ENCODE assay signal across 20 mouse cellular contexts in the genomic region with DNA sequence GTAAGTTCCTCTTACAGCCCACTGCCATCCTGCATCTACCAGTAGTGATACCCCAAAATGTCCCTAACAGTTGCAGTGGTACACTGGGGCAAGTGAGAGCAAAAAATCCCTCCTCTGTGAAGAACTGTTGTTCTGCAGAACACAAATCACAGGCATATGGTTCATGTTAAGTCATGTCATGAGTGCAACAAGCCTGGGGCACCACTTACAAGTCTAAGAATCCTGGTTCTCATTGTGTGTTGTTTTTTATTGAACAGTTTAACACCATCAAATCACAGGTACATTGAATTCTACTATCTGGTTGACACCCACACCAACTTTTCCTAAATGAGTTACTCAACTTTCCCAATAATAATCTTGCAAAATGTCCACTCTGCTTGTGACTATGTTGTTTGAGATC.
DNase-seq lines count a peak whose midpoint lies in the region; ATAC-seq lines count a peak whose summit lies in the region.
"Had no signal": no experiment of that assay in that cellular context is flagged by ENCODE, and none has a peak within 500 bp of the region (broad histone marks: within the 10 kb centered on the region; RNA-seq: fewer than 3 reads in every experiment).

No protein-coding gene starts in this region.

- H3K4me3 ChIP-seq in embryonic facial prominence, embryonic 11.5 days (ENCODE audit: low read depth, low read length): no peak overlapping the region
- no peak overlapping the region for H3K4me3 ChIP-seq in embryonic facial prominence, embryonic 10.5 days
- no peak overlapping the region for H3K4me3 ChIP-seq in embryonic facial prominence, embryonic 14.5 days (ENCODE audit: low read depth, low read length)
- no peak overlapping the region for H3K4me3 ChIP-seq in limb, embryonic 10.5 days
- no peak overlapping the region for H3K4me3 ChIP-seq in intestine, embryonic 16.5 days (ENCODE audit: low read length)
- H3K4me3 ChIP-seq: forebrain, embryonic 13.5 days had no signal

- ATAC-seq in embryonic facial prominence, embryonic 11.5 days (replicated peaks; ENCODE audit: insufficient number of reproducible peaks, low FRiP score, low TSS enrichment, low read depth): no peak
- ATAC-seq in embryonic facial prominence, embryonic 14.5 days (ENCODE audit: low read depth): no peak
- no peak for ATAC-seq in intestine, embryonic 16.5 days
- ATAC-seq: activated CD4-positive, CD25-positive, alpha-beta regulatory T cell, adult 4 months; forebrain, embryonic 13.5 days; forebrain, embryonic 16.5 days had no signal

- H3K27ac ChIP-seq in embryonic facial prominence, embryonic 11.5 days (replicated peaks; ENCODE audit: low read depth, low read length): no peak overlapping the region
- no peak overlapping the region for H3K27ac ChIP-seq in embryonic facial prominence, embryonic 10.5 days (replicated peaks)
- 0 out of 2 replicates have a peak overlapping the region, but pooled peaks have one; percentile 4 for H3K27ac ChIP-seq in embryonic facial prominence, embryonic 14.5 days (replicated peaks; ENCODE audit: low read depth, low read length)
- no peak overlapping the region for H3K27ac ChIP-seq in limb, embryonic 10.5 days
- H3K27ac ChIP-seq in intestine, embryonic 16.5 days (ENCODE audit: low read length): no peak overlapping the region
- H3K27ac ChIP-seq: forebrain, embryonic 13.5 days had no signal

- no peaks in the 10 kb centered on the region for H3K9me3 ChIP-seq in embryonic facial prominence, embryonic 11.5 days (replicated peaks; ENCODE audit: control insufficient read depth, low read length)
- H3K9me3 ChIP-seq in embryonic facial prominence, embryonic 10.5 days: no peaks in the 10 kb centered on the region
- no peaks in the 10 kb centered on the region for H3K9me3 ChIP-seq in embryonic facial prominence, embryonic 14.5 days (ENCODE audit: control insufficient read depth, low read length)
- no peaks in the 10 kb centered on the region for H3K9me3 ChIP-seq in limb, embryonic 10.5 days (replicated peaks)
- H3K9me3 ChIP-seq in intestine, embryonic 16.5 days (ENCODE audit: control insufficient read depth, low read length): no peaks in the 10 kb centered on the region
- H3K9me3 ChIP-seq: forebrain, embryonic 13.5 days had no signal

- H3K27me3 ChIP-seq in embryonic facial prominence, embryonic 11.5 days (ENCODE audit: control insufficient read depth, insufficient read depth, low read length): no peaks in the 10 kb centered on the region
- H3K27me3 ChIP-seq in embryonic facial prominence, embryonic 10.5 days (replicated peaks; ENCODE audit: low read depth, poor library complexity, severe bottlenecking): no peaks in the 10 kb centered on the region
- no peaks in the 10 kb centered on the region for H3K27me3 ChIP-seq in embryonic facial prominence, embryonic 14.5 days (replicated peaks; ENCODE audit: control insufficient read depth, insufficient read depth, low read length)
- no peaks in the 10 kb centered on the region for H3K27me3 ChIP-seq in limb, embryonic 10.5 days (ENCODE audit: low read depth, poor library complexity, severe bottlenecking)
- no peaks in the 10 kb centered on the region for H3K27me3 ChIP-seq in intestine, embryonic 16.5 days (replicated peaks; ENCODE audit: control insufficient read depth, insufficient read depth, low read length)
- H3K27me3 ChIP-seq: forebrain, embryonic 13.5 days had no signal

- H3K4me1 ChIP-seq in embryonic facial prominence, embryonic 11.5 days (ENCODE audit: control insufficient read depth, insufficient read depth, low read length): no peaks in the 10 kb centered on the region
- H3K4me1 ChIP-seq in embryonic facial prominence, embryonic 10.5 days: peaks cover 9% of the 10 kb centered on the region; the same call in 1 of the 2 replicates
- peaks cover 5% of the 10 kb centered on the region; the same call in 1 of the 2 replicates for H3K4me1 ChIP-seq in embryonic facial prominence, embryonic 14.5 days (ENCODE audit: control insufficient read depth, insufficient read depth, low read length)
- peaks cover 11% of the 10 kb centered on the region for H3K4me1 ChIP-seq in limb, embryonic 10.5 days
- no peaks in the 10 kb centered on the region for H3K4me1 ChIP-seq in intestine, embryonic 16.5 days (ENCODE audit: control insufficient read depth, insufficient read depth, low read length)
- H3K4me1 ChIP-seq: forebrain, embryonic 13.5 days had no signal

- peak; percentile 61 for DNase-seq in embryonic facial prominence, embryonic 11.5 days (ENCODE audit: low spot score)
- no peak for DNase-seq in embryonic facial prominence, embryonic 10.5 days (ENCODE audit: low spot score)
- DNase-seq in 3T3-L1 (ENCODE audit: low read depth, low spot score): peak; percentile 55
- peak; percentile 46 for DNase-seq in embryonic facial prominence, embryonic 14.5 days (ENCODE audit: low spot score)
- peak; percentile 25 for DNase-seq in limb, embryonic 10.5 days (ENCODE audit: low spot score)
- no peak for DNase-seq in frontal cortex, postnatal 10 days (ENCODE audit: low spot score in 2 of 2)
- DNase-seq: adrenal gland, adult 8-10 months; adrenal gland, postnatal 14 days; adrenal gland, postnatal 36 days; cerebellum, adult 11 months; cerebellum, adult 18-20 months; cerebellum, adult 8-10 months; cerebellum, adult 9-11 months; cerebellum, postnatal 14 days; cerebellum, postnatal 36 days; embryo, embryonic 11 days had no signal

- H3K4me2 ChIP-seq in embryonic facial prominence, embryonic 11.5 days (ENCODE audit: low read depth, low read length): no peak overlapping the region
- H3K4me2 ChIP-seq in embryonic facial prominence, embryonic 14.5 days (ENCODE audit: low read depth, low read length): no peak overlapping the region
- no peak overlapping the region for H3K4me2 ChIP-seq in intestine, embryonic 16.5 days (ENCODE audit: low read depth, low read length)
- H3K4me2 ChIP-seq: forebrain, embryonic 13.5 days had no signal

- H3K36me3 ChIP-seq in embryonic facial prominence, embryonic 11.5 days (replicated peaks; ENCODE audit: control insufficient read depth, insufficient read depth, low read depth, low read length): no peaks in the 10 kb centered on the region
- no peaks in the 10 kb centered on the region for H3K36me3 ChIP-seq in embryonic facial prominence, embryonic 10.5 days (replicated peaks)
- no peaks in the 10 kb centered on the region for H3K36me3 ChIP-seq in embryonic facial prominence, embryonic 14.5 days (ENCODE audit: control insufficient read depth, insufficient read depth, low read length)
- H3K36me3 ChIP-seq in limb, embryonic 10.5 days: no peaks in the 10 kb centered on the region
- no peaks in the 10 kb centered on the region for H3K36me3 ChIP-seq in intestine, embryonic 16.5 days (ENCODE audit: control insufficient read depth, insufficient read depth, low read length)

- H3K9ac ChIP-seq in embryonic facial prominence, embryonic 11.5 days (replicated peaks; ENCODE audit: low read length): no peak overlapping the region
- H3K9ac ChIP-seq in embryonic facial prominence, embryonic 14.5 days (ENCODE audit: low read depth, low read length): no peak overlapping the region
- no peak overlapping the region for H3K9ac ChIP-seq in intestine, embryonic 16.5 days (ENCODE audit: low read depth, low read length)
- H3K9ac ChIP-seq: forebrain, embryonic 13.5 days had no signal

Comparison
In these comparisons a context has a peak if more than half of its experiments do, and no peak if none do; other contexts are left out.
1. DNase-seq: peak in embryonic facial prominence, embryonic 11.5 days (single experiment), 3T3-L1 (single experiment), embryonic facial prominence, embryonic 14.5 days (single experiment) and limb, embryonic 10.5 days (single experiment); none in embryonic facial prominence, embryonic 10.5 days (single experiment) and frontal cortex, postnatal 10 days (0 of 2).